Mouse (Mus musculus): ENCODE data around the gene Gm2431. TPM values are rescaled to one million over a fixed set of nuclear protein-coding genes. Genes with fewer than 3 reads are reported as not detected.

Gene Gm2431
- polyA plus RNA-seq, 1 experiment from 2014 or later, result not detected

Other genes with a start within 250 kb of the Gm2431 start
- 46.8 and 48.9 TPM in 2 replicates for gene Mob2, start 197.3 kb downstream of the Gm2431 start, polyA plus RNA-seq (2014; fragmentation: Nextera tagmentation; extraction: Ambion mirVana)
- 13.3 and 16.7 TPM in 2 replicates for gene Dusp8, start 162.5 kb downstream of the Gm2431 start, polyA plus RNA-seq (2014; fragmentation: Nextera tagmentation; extraction: Ambion mirVana)
- not detected in 2 replicates for gene Gm45618, start 137.6 kb downstream of the Gm2431 start, polyA plus RNA-seq (2014; fragmentation: Nextera tagmentation; extraction: Ambion mirVana)
- not detected in 2 replicates for gene Gm39115, start 122.3 kb downstream of the Gm2431 start, polyA plus RNA-seq (2014; fragmentation: Nextera tagmentation; extraction: Ambion mirVana)
- not detected in 2 replicates for gene Gm45337, start 113.7 kb downstream of the Gm2431 start, polyA plus RNA-seq (2014; fragmentation: Nextera tagmentation; extraction: Ambion mirVana)
- not detected in 2 replicates for gene Gm29735, start 101.2 kb downstream of the Gm2431 start, polyA plus RNA-seq (2014; fragmentation: Nextera tagmentation; extraction: Ambion mirVana)
- gene Gm4553, start 92.6 kb downstream of the Gm2431 start, polyA plus RNA-seq (2014; fragmentation: Nextera tagmentation; extraction: Ambion mirVana), result not detected in 2 replicates
- not detected in 2 replicates for gene Krtap5-2, start 82.3 kb downstream of the Gm2431 start, polyA plus RNA-seq (2014; fragmentation: Nextera tagmentation; extraction: Ambion mirVana)
- gene Gm10153, start 68.0 kb downstream of the Gm2431 start, polyA plus RNA-seq (2014; fragmentation: Nextera tagmentation; extraction: Ambion mirVana), result not detected in 2 replicates
- gene Krtap5-3, start 57.0 kb downstream of the Gm2431 start, polyA plus RNA-seq (2014; fragmentation: Nextera tagmentation; extraction: Ambion mirVana), result not detected in 2 replicates
- gene Gm7579, start 46.5 kb downstream of the Gm2431 start, polyA plus RNA-seq (2014; fragmentation: Nextera tagmentation; extraction: Ambion mirVana), result not detected in 2 replicates
- not detected in 2 replicates for gene Krtap5-5, start 28.4 kb downstream of the Gm2431 start, polyA plus RNA-seq (2014; fragmentation: Nextera tagmentation; extraction: Ambion mirVana)
- not detected in 2 replicates for gene Gm40460, start 17.3 kb downstream of the Gm2431 start, polyA plus RNA-seq (2014; fragmentation: Nextera tagmentation; extraction: Ambion mirVana)
- gene Gm4559, start 16.0 kb upstream of the Gm2431 start, polyA plus RNA-seq (2014; fragmentation: Nextera tagmentation; extraction: Ambion mirVana), result not detected in 2 replicates
- gene Krtap5-1, start 38.8 kb upstream of the Gm2431 start, polyA plus RNA-seq (2014; fragmentation: Nextera tagmentation; extraction: Ambion mirVana), result not detected in 2 replicates
- 0.19 TPM in 1 of 2 replicates, not detected in the other for gene Krtap5-4, start 45.2 kb upstream of the Gm2431 start, polyA plus RNA-seq (2014; fragmentation: Nextera tagmentation; extraction: Ambion mirVana)
- 4.2 and 7.5 TPM in 2 replicates for gene Ifitm10, start 115.4 kb upstream of the Gm2431 start, polyA plus RNA-seq (2014; fragmentation: Nextera tagmentation; extraction: Ambion mirVana)
- not detected in 2 replicates for gene Gm49369, start 124.3 kb upstream of the Gm2431 start, polyA plus RNA-seq (2014; fragmentation: Nextera tagmentation; extraction: Ambion mirVana)
- gene Ctsd, start 129.7 kb upstream of the Gm2431 start, polyA plus RNA-seq (2014; fragmentation: Nextera tagmentation; extraction: Ambion mirVana), result 516 and 537 TPM in 2 replicates
- not detected in 2 replicates for gene Syt8, start 176.5 kb upstream of the Gm2431 start, polyA plus RNA-seq (2014; fragmentation: Nextera tagmentation; extraction: Ambion mirVana)
- 24.1 and 31.7 TPM in 2 replicates for gene Tnni2, start 183.5 kb upstream of the Gm2431 start, polyA plus RNA-seq (2014; fragmentation: Nextera tagmentation; extraction: Ambion mirVana)
- gene Lsp1, start 202.5 kb upstream of the Gm2431 start, polyA plus RNA-seq (2014; fragmentation: Nextera tagmentation; extraction: Ambion mirVana), result 48.6 and 49.3 TPM in 2 replicates
- 3.9 and 5.8 TPM in 2 replicates for gene Tnnt3, start 240.5 kb upstream of the Gm2431 start, polyA plus RNA-seq (2014; fragmentation: Nextera tagmentation; extraction: Ambion mirVana)